Mouse (Mus musculus) gastrocnemius, postnatal 4 days (tissue): Measurements from ENCODE around the gene Mis18a. TPM values are rescaled to one million over a fixed set of nuclear protein-coding genes. Genes with fewer than 3 reads are reported as not detected.

Experiments
- DNase-seq, 2 experiments: peaks; one replicate each; pipeline ENCODE4 v3.0.0; 2021 to 2022; ENCODE audit warnings: low spot score in 2 of 2, mixed read lengths in 2 of 2
- total RNA-seq, 2 experiments: library from RNA; stranded (reverse); gene quantifications; 2 replicates each; pipeline ENCODE4 v1.2.3; 2021

The Mis18a gene
- total RNA-seq, 2 experiments from 2014 or later: 7.4 to 8.3 TPM

DNA sequence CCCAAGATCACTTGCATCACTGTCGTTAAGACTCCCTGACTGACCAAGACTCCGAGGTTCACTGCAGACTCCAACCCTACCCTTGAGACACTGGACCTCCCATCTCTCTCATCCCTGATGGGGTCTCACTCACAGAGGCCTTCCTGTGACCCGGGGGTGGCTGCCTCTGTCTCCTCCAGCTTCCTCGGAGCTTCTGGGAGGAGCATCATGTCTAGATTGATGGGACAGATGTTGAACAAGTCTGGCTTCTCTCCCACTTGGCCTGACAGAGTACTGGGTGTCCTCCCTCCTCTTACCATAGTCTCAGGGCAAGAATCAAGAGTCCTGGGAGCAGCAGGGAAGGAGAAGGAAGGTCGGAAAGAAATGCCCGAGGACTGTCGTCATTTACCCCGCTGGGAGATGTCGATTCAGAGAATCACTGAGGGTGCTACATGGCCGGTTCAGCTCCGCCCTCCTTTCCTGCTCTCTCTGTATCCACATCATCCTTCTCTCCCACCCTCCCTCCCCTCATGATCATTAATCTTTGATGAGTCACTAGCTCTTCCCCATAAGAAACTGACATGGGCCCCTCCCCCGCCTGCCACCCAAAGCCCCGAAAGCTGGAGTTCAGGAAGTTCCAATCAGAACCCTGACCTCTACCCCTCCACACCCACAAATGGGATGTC, 22.9 kb downstream of the Mis18a start:
- DNase-seq: no peak

DNA sequence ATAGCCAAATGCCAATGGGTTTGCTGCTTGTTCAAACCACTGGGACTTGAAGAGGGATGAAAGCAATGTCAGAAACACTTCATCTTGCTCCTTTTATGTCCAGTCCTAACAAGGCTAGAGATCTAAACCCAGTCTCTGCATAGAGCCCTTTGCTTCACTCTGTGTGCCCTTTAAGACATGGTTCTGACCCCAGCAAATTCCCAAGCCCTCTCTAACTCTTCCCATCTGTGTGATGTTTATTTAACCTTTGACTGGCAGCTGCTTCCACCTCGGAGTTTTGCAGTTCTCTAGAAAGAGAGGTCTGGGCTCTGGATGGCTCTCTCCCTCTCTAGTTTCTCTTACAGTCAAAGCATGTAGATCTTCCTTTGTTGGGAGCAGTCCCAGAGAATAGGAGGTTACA, 23.6 kb downstream of the Mis18a start:
- DNase-seq: no peak

DNA sequence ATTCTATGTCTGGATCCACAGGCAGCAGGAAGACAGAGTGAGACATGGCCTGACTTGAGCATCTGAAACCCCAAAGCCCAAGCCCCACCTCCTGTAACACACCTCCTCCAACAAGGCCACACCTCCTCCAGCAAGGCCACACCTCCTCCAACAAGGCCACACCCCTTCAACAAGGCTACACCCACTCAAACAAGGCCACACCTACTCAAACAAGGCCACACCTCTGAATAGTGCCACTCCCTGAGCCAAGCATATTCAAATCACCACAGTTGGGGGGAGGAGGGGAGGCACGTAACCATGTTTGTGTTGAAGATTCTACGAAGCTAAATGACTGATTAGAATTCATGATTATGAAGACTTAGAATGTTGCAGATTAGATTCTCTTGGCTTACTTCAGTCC, 25.7 kb downstream of the Mis18a start:
- no peak for DNase-seq

DNA sequence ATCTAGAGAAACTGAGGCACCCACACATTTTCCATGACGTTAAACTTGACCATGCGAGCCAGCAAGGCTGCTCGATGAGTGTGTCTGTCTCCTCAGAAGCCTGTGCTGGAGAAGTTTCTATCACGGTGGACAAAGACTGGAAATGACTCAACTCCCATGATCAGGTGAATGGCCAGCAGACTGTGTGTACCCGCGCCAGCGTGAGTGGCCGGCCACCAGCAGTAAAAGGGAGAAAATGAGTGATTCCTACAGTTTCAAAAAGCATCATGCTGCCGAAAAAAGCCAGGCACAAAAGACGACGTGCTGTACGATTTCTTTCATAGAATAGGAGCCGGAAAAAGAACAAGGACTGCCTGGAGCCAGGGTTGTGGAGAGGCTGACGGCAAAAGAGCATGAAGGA, 27.8 kb downstream of the Mis18a start:
- DNase-seq: no peak

DNA sequence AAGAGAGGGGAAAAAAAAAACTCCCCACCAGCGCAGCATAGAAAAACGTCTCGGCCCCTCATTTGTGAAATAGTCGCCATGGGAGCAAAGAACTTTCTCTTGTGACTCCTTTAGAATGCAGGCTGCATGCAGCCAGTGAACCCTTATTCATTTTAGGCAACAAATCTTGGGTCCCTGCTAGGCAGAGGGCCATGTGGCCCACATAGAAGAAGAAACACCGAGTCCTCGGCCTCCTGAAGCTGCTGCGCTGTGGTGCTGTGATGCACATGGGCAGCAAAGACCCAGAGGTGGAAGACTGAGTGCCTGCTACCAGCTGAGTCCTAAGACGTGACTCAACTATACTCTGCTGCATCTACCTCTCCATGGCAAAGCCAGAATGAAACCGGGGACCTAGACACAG, 30.9 kb downstream of the Mis18a start:
- no peak for DNase-seq

DNA sequence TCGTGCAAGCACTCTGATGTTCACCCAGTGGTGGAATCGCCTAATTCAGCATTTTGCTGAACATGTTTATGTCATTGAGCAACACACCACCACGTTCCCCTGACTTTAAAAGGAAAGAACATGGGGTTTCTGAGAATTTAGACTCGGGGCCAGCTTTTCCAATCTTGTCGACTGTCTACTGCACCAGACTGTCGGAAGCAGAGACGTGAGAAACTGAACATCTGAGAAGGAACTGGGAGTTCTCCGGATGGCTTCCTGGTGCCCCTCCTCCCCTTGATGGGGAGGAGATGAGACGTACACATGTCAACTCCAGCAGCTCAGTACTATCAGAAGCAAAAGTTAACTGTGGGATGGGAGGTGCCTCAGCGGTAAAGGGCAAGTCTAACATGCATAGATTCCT, 32.1 kb downstream of the Mis18a start:
- no peak for DNase-seq

DNA sequence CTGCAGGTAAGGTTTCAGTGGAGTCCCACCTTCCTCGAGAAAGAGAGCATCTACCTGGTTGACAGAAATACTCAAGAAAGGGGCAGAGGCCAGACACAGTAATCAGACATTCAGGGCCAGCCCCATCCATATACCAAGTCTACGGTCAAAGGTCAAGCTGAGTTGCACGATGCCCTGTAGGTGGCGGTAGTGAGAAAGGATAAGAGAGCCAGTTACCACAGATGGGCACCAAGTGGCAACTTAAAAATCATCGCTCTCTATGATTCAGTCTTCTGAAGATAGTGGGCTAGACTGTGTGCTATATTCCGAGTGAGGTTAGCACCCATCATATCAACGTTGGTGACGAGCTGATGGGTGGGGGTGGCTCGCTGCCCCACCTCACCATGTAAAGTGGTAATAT, 32.5 kb downstream of the Mis18a start:
- no peak for DNase-seq

DNA sequence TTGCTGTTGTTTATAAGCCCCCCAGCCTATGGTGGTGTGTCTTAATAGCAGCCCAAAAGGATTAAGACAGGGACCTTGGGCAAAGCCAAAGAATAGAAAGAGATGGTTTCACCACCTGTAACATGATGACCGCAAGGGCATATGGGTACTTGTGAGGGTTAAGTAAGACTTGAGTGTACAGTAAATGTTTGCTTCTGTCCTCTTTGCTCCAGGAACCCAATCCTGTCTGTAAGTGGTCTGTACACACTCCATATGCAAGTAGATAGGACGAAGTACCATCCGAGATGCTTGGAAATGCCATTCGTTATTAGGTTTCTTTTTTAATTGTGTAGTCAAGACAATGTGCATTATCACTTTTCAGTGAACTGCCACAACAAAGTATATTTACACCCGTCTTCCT, 33.6 kb downstream of the Mis18a start:
- DNase-seq: no peak

DNA sequence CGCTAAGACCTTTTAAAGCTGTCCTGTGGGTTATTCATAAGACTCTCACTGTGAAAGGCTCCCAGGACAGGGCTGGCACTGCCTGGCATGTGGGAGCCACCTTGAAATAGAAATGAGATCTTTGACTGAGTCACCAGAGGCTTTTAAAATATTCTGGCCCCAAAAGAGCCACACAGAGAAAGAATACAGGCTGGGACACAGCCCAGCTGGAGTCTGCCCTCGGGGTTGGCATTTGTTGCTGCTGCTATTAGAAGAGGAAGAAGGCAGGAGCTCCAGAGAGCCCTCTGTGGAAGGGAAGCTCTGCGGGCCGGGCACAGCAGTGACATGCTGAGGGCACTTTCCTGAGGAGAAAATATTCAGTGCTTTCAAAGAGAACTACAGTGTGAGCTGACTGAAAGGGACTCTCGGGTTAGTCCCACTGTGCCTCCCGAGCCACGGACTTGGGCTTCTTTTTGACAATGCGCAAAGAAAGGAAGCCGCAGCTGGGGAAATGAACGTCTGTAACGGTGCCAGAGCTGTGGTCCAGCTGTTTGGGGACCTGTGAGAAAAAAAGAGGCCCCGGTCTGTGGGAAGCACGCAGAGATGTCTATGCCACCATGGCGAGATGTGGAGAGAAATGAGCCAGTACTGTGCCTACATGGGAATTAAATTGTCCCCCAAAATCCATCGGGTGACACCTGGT, 34.4 kb downstream of the Mis18a start:
- DNase-seq: no peak

DNA sequence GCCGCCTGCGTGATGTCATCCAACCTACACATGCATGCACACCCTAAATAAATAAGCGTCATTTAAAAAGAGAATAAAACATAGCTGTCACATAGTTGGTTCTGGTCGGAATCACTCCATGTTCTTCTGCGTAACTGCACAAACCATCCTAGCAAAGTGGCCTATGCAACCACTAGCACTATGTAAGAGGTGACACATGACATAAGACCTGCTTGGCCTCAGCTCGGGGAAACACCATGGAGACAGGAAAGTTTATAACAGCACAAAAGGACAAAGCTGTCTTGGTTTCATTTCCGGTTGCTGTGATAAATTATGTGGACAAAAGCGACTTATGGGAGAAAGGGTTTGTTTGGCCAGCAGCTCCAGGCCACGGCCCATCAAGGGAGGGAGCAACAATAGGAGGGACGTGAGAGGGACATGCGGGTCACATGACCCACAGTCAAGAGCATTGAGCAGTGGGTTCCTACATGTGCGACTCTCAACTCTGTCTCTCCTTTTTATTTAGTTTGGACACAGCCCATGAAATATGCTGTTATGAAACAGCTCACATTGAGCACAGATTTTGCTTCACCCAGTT, 39.4 kb downstream of the Mis18a start:
- no peak for DNase-seq

DNA sequence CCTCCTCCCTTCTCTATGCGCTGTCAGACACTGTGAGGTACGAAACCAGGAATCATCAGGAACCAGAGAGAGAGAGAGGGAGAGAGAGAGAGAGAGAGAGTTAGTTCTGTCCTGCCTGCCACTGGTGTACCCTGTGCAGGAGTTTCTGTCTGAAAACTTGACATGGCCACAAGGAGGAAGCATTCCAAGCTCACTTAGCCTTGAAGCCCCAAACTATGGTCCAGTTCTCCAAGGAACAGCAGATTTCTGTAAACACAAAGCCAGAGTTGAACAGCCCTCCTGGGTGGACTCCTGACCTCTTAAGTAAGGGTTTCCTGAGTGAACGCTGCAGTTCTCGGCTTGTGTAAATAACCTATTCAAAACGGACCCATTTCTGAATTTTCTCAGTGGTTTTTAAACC, 40.2 kb downstream of the Mis18a start:
- no peak for DNase-seq

DNA sequence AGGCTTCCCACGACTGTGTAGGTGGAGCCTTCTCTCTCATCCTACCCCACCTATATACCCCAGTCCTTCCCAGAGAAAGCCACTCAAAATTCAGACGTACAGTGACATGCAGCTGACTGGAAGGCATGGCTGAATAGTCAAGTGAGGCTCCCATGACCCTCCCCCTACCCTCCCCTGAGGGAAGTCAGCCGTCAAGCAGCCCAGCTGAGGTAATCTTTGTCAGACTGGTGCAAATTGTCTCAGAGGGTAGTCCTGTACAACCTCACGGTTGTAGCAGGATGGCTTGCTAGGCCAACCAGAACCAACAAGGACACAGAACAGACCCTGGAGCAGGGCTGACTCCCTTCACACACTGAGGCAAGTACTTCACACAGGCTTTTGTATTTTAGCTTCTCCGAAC, 43.1 kb downstream of the Mis18a start:
- no peak for DNase-seq

DNA sequence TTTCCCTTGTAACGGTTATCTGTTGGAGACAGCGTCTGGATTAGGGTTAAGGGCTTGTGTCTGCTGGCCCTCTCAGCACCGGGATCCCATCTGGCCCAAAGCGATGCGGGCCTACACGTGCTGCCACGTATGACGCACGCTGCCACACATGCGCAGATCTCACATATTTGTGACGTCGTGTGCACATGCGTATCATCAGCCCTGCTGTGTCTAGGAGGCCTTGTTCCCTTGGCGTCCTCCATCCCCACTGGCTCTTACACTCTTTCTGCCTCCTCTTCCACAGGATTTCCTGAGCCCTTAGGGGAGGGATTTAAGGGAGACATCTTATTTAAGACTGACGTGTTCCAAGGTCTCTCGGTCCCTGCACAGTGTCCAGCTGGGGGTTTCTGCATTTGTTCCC, 47.2 kb downstream of the Mis18a start:
- DNase-seq: no peak

DNA sequence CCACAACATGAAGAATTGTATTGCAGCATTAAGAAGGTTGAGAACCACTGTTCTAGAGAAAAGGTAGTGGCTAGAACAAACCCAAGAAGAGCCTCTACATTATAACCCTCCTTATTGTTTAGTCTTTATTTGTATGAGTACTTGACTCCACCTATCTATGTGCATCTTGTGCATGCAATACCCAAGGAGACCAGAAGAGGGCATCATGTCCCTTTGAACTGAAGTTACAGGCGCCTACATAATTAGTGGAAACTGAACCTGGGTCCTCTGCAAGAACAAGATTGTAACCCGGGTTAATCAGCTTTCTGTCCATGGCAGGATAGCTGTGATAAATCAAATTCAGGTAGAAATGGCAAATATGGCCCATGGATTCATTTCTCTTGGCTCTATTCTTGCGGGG, 48.4 kb downstream of the Mis18a start:
- no peak for DNase-seq

DNA sequence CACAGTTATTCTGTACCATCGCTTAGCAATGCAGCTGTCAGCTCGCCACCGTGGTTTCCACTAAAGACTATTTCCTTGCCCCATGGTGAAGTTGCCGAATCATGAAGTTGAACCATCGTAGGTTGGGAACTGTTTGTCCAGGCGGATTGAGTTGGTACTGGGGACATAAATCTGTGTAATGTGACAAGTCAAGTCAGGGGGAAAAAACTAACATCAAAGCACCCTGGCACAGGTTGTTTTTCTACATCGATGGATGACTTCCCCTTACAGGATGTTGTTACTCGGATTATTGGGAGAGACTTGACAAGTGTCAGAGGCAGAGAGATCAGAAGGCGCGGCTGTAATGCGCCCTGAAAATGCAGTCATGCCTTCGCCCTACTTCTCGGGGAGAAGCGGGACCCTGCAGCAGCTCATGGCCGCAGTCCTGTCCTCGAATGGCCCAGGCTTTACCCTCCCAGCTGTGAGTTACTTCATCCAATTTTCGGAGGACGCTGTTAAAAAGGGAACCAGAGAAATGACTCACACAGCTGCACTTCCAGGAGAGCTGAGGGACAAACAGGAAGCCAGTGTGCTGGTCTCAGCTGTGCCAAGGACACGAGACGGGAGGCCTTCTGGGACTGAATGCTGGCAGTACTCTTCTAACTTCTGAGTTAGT, 50.2 kb downstream of the Mis18a start:
- peak in 1 of 2 experiments; percentile 43 for DNase-seq

DNA sequence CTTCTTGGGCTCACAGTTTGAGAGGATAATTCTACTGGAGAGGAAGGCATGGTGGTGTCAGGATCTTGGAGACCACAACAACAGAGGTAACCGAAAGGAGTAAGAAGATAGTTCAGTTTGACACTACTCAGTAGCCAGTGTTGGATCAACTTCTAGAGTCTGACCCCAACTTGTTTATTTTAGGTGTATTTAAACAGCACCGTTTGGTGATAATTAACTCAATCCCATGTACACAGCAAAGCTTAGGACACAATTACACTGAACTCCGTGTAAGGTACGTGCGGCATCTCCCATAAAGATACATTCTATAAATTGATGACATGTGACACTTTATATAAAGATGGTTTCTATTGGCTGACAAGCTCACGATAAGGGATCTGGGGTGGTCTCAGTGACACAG, 52.6 kb downstream of the Mis18a start:
- DNase-seq: no peak

DNA sequence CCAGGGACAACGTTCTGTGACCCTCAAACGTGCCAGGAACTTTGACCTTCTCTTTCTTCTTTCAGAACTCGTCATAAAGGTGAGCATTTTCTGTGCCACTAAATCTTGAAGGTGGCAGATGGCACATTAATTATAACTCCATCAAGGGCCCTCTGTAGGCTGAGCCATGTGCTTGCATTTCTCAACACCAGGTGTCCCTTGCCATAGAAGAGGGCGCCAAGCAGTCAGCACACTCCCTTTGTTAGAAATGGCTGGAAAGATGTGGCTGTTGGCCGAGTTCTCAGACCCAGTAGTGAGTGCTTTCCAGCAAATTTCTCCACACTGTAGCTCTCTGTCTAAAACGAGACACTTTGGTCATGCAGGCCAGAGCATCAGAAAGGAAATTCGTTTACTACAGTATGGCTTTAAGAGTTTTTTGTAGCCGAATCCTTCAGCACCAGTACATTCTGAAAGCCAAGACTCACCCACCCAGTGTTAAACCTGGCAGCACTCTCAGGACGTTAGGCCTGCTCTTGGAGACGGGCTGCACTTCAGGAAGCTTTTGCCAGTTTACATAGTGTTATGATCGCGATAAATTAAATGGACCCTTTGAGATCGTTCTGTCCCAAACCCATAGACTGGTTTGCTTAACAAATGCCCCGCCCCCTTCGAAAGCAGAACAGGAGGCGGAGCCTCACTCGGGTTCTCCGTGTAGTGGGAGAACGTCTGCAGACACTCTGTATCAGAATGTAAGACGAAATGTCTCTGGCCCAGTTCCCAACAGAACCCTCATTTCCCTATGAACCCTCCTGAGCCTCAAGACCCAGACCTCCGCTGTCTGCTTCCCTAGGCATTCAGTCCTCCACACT, 53.5 kb downstream of the Mis18a start:
- DNase-seq: no peak
